Mouse (Mus musculus) layer of hippocampus, adult 11-12 months (tissue): ENCODE measurements around the gene Sdr9c7.
"Not testable (repeated sequence)": the region's sequence is repeated elsewhere in the genome, so short reads cannot be mapped to it uniquely, and the experiment has no call there.

Source experiments
- DNase-seq: peaks from one replicate; pipeline ENCODE4 v3.0.0; 2022; ENCODE audit warnings: low spot score

Sdr9c7 gene

DNA sequence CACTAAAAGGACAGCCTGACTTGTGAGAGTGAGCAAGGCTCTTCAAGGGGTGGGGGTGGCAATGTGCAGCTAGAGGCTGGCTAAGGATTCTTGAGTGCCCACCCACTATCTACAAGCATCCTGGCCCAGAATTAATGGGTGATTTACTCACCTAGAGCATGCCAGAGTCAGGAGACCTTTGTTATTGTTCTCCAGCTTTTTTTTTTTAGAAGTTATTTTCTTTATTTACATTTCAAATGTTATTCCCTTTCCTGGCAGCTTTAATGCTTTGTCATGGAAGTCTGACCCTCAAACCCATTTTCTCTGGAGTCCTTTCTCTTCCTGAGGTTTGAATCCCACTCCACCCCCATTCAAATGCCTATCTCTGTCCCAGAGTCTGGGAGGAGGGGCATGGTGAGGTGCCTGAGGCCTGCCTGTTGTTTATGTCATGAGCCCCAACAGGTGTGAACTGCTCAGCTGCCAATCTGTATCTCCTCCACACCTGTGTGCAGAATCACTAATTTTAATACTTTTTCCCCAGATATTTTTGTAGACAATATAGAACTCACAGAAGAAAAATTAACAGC lies 9.2 kb downstream of the Sdr9c7 start:
- DNase-seq, result no peak

DNA sequence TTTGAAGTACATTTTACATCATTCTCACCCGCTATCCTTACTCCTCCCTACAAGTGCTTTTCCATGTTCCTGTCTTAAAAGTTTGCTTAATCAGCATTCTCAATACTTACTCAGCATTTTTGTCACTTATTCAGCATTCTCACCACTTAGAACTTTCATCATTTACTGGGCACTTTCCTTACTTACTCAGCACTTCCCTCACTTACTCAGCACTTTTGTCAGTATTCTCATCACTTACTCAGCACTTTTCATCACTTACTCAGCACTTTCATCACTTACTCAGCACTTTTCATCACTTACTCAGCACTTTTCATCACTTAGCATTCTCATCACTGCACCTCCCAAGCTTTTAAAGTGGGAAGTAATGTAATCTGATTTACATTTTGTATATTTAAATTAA lies 17.3 kb downstream of the Sdr9c7 start:
- DNase-seq, result no peak

DNA sequence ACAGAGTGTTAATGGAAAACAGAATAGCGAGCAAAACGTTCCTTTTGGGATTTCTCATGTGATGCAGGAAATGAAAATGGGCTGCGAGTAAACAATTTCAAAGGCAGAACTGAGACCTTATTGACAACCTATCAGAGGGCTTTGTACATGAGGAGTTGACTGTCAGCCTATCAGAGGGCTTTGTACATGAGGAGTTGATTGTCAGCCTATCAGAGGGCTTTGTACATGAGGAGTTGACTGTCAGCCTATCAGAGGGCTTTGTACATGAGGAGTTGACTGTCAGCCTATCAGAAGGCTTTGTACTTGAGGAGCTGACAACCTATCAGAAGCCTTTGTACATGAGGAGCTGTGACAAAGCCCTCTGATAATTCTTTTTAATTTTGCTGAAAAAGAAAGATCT lies 18.9 kb downstream of the Sdr9c7 start:
- DNase-seq, result not testable (repeated sequence)

DNA sequence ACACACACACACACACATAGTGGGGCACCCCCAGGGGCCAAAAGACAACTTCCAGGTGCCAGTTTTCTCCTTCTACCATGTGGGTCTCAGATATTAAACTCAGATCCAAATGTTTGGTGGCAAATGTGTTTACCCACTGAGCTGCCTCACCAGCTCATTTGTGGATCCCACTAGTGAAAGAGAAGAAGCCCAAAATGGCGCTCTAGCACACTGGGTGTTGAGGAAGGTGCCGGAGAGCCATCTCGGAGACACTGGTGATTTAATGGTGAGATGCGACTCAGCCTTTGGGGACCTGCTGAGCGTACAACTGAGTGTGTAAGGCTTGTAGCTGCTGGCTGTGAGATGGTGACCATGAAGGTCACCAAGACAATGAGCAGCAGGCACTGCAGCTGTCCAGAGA lies 19.3 kb downstream of the Sdr9c7 start:
- DNase-seq, result no peak

DNA sequence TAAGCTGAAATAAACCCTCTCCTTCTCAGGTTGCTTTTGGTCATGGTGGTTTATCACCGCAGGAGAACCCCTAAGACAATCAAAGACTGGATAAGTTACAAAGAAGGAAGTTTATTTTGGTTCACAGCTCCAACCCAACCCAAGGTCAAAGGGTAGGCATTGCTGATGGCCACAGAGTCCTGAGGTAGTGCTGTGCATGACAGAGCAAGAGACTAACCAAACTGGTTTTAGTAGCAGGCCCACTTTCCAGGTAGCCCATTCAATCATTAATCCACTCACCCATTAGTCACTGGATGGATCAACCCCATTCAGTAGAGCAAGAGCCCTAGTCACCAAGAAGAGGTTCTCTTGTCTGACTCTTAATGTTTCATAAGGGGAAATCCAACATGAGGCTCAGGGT lies 23.9 kb downstream of the Sdr9c7 start:
- DNase-seq, result no peak

- DNase-seq, result no peak
Measured at GRCm38 (mm10) chr10:127923024-127923423, 24.7 kb downstream of the Sdr9c7 start.

DNA sequence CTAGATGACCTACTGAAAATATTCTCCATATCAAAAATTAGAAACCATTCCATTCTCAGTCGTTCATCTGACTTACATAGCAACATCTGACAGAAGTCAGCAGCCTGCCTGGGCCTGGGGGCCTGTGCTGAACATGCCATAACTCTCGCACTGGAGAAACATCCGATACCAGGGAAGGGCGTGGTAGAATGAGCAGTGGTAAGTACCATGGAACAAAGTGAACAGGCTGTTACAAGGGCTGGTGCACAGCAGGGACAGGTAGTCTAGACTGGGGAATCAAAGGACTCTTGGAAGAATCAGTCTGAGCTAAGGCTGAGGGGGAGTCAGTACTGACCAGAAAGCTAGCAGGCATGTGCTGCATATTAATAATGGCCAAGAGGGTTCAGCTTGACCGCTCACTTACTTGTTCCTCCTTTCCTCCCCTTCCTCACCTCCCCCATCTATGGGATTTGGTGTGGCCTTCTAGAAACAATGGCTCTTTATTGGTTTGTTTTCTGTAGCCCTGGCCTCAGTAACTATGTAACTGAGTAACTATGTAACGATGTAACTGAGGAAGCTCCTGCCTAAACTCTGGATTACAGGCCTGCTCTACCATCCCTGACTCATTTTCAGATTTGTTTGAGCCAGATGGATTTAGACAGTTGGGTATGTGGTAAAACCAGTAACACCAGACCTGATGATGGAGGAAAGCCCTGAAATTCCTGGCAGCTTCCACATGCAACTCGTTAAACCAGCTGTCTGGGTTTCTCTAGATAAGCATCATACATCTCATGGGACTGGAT lies 26.5 kb downstream of the Sdr9c7 start:
- peak; percentile 70 for DNase-seq

- no peak for DNase-seq
Measured at GRCm38 (mm10) chr10:127927737-127928136, 29.4 kb downstream of the Sdr9c7 start.

DNA sequence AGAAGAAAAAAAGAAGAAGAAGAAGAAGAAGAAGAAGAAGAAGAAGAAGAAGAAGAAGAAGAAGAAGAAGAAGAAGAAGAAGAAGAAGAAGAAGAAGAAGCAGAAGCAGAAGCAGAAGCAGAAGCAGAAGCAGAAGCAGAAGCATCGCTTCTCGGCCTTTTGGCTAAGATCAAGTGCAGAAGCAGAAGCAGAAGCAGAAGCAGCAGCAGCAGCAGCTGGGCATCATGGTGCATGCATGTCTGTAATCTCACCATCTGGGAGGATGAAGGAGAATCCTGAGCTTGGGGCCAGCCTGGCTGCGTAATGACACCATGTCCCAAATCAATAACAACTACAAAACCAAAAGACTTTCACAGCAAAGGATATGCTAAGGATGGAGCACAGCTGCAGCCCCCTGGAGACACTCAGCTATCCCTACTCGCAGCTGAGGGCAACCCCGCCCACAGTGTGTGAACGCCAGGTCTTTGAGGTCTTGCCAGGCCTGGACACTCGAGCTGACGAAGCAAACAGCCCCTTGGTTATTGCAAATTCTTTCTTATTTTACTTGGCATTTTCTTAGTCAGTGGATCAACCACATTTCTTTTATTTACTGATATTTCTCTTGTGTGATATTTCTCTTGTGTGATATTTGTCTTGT lies 34.1 kb downstream of the Sdr9c7 start:
- DNase-seq, result no peak

DNA sequence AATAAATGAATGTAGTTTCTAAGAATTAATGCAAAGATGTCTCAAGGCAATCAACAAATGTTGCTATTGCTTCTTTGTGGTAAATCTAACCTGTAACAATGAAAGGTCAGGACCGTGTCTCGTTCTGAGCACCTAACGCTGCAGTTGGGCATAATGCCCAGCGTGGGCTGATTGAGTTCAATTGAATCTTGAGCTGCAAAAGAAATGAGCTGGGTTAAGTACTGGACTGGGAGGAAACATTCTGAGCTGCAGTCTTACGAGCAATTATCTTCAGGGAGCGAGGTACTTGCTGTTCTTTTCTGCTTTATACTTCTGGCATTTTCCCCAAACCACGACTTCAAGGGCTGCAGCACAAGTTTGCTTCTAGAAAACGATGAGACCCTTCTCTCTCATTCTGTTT lies 38.0 kb downstream of the Sdr9c7 start:
- no peak for DNase-seq

DNA sequence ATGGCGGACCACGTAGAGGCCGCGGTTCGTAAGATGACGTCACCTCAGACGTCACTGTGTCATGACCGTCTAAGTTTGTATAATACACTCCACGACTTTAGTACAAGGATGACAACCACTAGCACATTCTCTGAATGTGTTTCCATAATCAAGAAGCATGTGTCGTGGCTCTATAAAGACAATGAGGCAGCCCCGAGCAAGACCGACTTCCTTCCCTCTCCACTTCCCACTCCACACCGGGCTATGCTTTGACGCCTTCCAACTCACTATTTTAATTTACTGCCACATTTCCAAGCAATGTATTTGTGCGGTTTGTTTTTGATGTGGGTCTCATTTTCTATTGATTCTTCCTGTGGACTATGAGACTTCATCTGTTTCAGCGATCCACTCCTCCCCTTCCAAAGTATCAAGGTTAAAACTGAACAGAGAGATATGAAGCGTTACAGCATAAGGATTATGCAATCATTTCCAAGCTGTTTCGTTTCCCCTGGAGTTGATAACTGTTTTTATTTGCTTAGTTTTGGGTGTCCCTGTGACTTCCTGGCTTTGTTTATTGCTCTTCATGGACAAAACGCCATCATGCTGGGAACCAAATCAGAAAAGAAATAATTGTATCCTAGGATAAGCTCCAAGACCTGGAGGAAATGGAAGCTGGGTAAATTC lies 38.6 kb downstream of the Sdr9c7 start:
- no peak for DNase-seq

GRCm38 (mm10) chr10:127937428-127938010 lies 39.2 kb downstream of the Sdr9c7 start:
- peak; percentile 65 for DNase-seq

DNA sequence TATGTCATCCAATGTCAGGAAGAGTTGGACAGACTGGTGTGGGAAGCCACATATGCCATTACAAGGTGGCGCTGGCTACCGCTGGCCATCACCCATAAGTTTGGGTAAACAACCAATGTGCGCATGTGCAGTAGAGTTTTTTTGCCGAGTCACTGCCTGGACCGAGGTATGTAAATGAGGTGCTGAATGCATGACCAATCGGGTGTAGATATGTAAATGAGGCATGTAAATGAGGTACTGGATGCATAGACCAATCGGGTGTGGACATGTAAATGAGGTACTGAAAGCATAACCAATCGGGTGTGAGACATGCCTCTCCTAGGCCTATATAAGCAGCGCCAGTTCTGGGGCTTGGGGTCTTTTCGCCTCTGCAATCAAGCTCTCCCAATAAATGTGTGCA lies 41.3 kb downstream of the Sdr9c7 start:
- DNase-seq, result not testable (repeated sequence)

- DNase-seq, result peak; percentile 37
Measured at GRCm38 (mm10) chr10:127945432-127946064, 47.2 kb downstream of the Sdr9c7 start.

DNA sequence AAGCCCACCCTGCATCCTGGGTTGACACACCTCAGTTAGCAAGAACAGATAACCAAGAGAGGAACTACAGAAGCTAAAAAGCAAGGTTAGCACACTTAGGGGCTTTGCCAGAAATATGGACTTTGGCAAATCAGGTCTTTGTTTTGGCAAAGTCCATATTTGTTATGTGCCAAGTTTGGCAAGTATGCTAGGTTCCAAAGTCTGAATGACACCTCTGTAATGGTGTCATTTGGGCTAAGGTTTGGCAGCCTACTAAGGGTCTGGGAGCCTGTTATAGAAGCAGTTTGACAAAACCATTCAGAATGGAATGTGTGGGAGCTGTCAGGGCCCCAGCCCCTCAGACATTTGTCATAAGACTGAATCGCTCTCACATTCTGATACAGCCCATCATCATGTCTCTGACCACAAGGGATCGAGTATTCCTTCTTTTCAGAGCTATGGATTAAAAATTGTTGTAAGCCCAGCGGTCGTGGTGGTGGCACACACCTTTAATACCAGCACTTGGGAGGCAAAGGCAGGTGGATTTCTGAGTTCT lies 51.3 kb downstream of the Sdr9c7 start:
- DNase-seq, result no peak

- no peak for DNase-seq
Measured at GRCm38 (mm10) chr10:127951390-127951789, 53.1 kb downstream of the Sdr9c7 start.

GRCm38 (mm10) chr10:127951821-127952220 lies 53.5 kb downstream of the Sdr9c7 start:
- no peak for DNase-seq

GRCm38 (mm10) chr10:127955034-127955433 lies 56.7 kb downstream of the Sdr9c7 start:
- DNase-seq, result no peak

- peak; percentile 62 for DNase-seq
Measured at GRCm38 (mm10) chr10:127956168-127956816, 58.0 kb downstream of the Sdr9c7 start.

DNA sequence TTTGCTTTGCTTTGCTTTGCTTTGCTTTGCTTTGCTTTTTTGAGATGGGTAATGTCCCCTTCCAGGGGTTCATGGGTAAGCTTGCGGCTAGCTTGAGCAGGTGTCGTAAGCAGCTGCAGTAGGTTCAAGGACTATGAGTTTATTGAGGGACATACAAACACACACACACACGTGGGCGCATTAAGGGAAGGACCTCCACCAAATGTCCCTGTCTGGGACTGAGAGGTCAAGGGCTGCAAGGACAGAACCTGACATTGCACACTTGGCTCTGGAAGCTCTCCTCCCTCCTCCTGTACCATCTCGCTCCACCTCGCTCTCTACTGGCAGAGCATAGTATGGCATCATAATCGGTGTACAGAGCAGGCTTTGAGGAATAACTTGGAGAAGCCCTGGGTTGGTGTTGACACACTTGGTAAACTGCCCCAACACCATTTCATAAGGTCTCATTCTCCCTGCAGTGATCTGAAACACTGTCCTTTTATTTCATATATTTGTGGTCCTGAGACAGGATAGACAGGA lies 60.9 kb downstream of the Sdr9c7 start:
- no peak for DNase-seq
